Mouse (Mus musculus) stomach, embryonic 14.5 days (tissue): Measurements from ENCODE around the gene Dst. TPM values are rescaled to one million over a fixed set of nuclear protein-coding genes. Genes with fewer than 3 reads are reported as not detected.

Source experiments
- ATAC-seq: fragments of 200-750 bp; cut with Nextera tagmentation; 2 replicates; pipeline ENCODE4 v1.8.0; 2017; ENCODE audit warnings: low read depth, moderate TSS enrichment; ENCODE audit not compliant: insufficient number of reproducible peaks, insufficient read depth, low FRiP score
- H3K27ac ChIP-seq: fragments of 300-500 bp; sonication (generic); 2 replicates; pipeline ENCODE4 v1.5.1; 2014; ENCODE audit warnings: mild to moderate bottlenecking, low read length, moderate library complexity, mixed read lengths
- H3K27me3 ChIP-seq: fragments of 300-500 bp; sonication (generic); 2 replicates; pipeline ENCODE4 v1.6.1; 2014; ENCODE audit warnings: low read length, control low read depth, mixed read lengths; ENCODE audit not compliant: control insufficient read depth, insufficient read depth
- H3K36me3 ChIP-seq: fragments of 300-500 bp; sonication (generic); 2 replicates; pipeline ENCODE4 v1.6.1; 2014; ENCODE audit warnings: mild to moderate bottlenecking, control low read depth, low read length, moderate library complexity, mixed read lengths; ENCODE audit not compliant: control insufficient read depth, insufficient read depth
- H3K4me1 ChIP-seq: fragments of 300-500 bp; sonication (generic); 2 replicates; pipeline ENCODE4 v1.6.1; 2014; ENCODE audit warnings: low read length, control low read depth, mixed read lengths; ENCODE audit not compliant: control insufficient read depth, insufficient read depth
- H3K4me2 ChIP-seq: fragments of 300-500 bp; sonication (generic); replicated peaks from 2 replicates; pipeline ENCODE4 v1.6.1; 2014; ENCODE audit warnings: low read depth, low read length, control low read depth
- H3K4me3 ChIP-seq: fragments of 300-500 bp; sonication (generic); 2 replicates; pipeline ENCODE4 v1.5.1; 2014; ENCODE audit warnings: low read depth, low read length, control low read depth
- H3K9ac ChIP-seq: fragments of 300-500 bp; sonication (generic); replicated peaks from 2 replicates; pipeline ENCODE4 v1.6.1; 2014; ENCODE audit warnings: low read depth, mild to moderate bottlenecking, control low read depth, low read length, moderate library complexity, mixed read lengths
- H3K9me3 ChIP-seq: fragments of 300-500 bp; sonication (generic); 2 replicates; pipeline ENCODE4 v1.6.1; 2016; ENCODE audit warnings: low read depth, low read length, control low read depth; ENCODE audit not compliant: control insufficient read depth
- WGBS: fragments of 180-500 bp; shearing (Covaris S2); extraction: QIAGEN DNeasy Blood & Tissue Kit; methylation state at CpG from one replicate; pipeline ENCODE4 v1.1.7; 2014; 5-methylcytosine and 5-hydroxymethylcytosine counted together
- polyA plus RNA-seq: library from polyadenylated mRNA; unstranded; fragments of >200 nt; fragmentation: Nextera tagmentation; extraction: Ambion mirVana; gene quantifications from 2 replicates; pipeline ENCODE4 v1.2.1, GENCODE M21; 2014

Gene Dst
- polyA plus RNA-seq, 1 experiment from 2014 or later, result 42.0 TPM

- no peaks in the 10 kb centered on the region for H3K27me3 ChIP-seq
- no peak overlapping the region for H3K27ac ChIP-seq
- H3K9me3 ChIP-seq, result no peaks in the 10 kb centered on the region
- H3K4me3 ChIP-seq, result no peak overlapping the region
- 0 out of 2 replicates have a peak, but pooled peaks cover 5% of the 10 kb centered on the region for H3K4me1 ChIP-seq
- 73% methylated on average over 9 of the region's 9 CpGs for WGBS
- no peak for ATAC-seq
- no peak overlapping the region for H3K4me2 ChIP-seq
- H3K9ac ChIP-seq, result no peak overlapping the region
- H3K36me3 ChIP-seq, result no peaks in the 10 kb centered on the region
Measured at GRCm38 (mm10) chr1:34129691-34130090, 221.7 kb downstream of the Dst start.

GRCm38 (mm10) chr1:34130804-34131203 lies 222.8 kb downstream of the Dst start:
- 90% methylated on average over 10 of the region's 10 CpGs for WGBS
- H3K27me3 ChIP-seq, result no peaks in the 10 kb centered on the region
- no peak for ATAC-seq

DNA sequence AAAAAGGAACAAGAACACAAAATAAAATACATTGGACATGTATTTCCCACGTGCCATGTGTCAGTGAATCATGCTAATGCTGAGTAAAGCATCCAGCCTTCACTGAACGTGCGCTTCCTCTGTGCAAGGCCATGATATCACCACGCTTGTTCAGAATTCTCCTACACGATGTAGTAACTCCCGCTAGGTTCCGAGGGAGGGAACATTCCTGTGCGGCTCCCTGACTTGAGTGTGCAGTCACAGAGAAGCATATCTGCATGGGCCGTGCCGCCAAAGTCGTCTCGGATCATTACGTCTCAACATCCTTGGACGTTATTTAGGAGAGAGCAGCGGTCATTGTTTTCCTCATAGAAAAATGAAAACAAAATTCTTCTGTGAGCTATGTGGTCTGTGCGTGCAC lies 224.8 kb downstream of the Dst start:
- Histone ChIP-seq H3K27me3 (no peaks in the 10 kb centered on the region), H3K27ac (no peak overlapping the region), H3K9me3 (no peaks in the 10 kb centered on the region), H3K4me2 (no peak overlapping the region), H3K36me3 (no peaks in the 10 kb centered on the region), H3K4me1 (0 out of 2 replicates have a peak, but pooled peaks cover 5% of the 10 kb centered on the region), H3K9ac (no peak overlapping the region), H3K4me3 (no peak overlapping the region)
- WGBS, result 80% methylated on average over 16 of the region's 16 CpGs
- ATAC-seq, result no peak

More at GRCm38 (mm10) chr1:34130804-34131203, 222.8 kb downstream of the Dst start:
- Histone ChIP-seq H3K4me1 (0 out of 2 replicates have a peak, but pooled peaks cover 5% of the 10 kb centered on the region), H3K4me2 (no peak overlapping the region), H3K9ac (no peak overlapping the region), H3K9me3 (no peaks in the 10 kb centered on the region), H3K4me3 (no peak overlapping the region), H3K27ac (no peak overlapping the region), H3K36me3 (no peaks in the 10 kb centered on the region)

- Histone ChIP-seq H3K4me1 (0 out of 2 replicates have a peak, but pooled peaks cover 5% of the 10 kb centered on the region), H3K4me3 (no peak overlapping the region), H3K27me3 (no peaks in the 10 kb centered on the region), H3K9me3 (no peaks in the 10 kb centered on the region), H3K27ac (no peak overlapping the region), H3K9ac (no peak overlapping the region), H3K36me3 (no peaks in the 10 kb centered on the region), H3K4me2 (no peak overlapping the region)
- WGBS, result 90% methylated on average over 3 of the region's 3 CpGs
- no peak for ATAC-seq
Measured at GRCm38 (mm10) chr1:34135535-34135934, 227.5 kb downstream of the Dst start.

- 72% methylated on average over 13 of the region's 13 CpGs for WGBS
- H3K36me3 ChIP-seq, result no peaks in the 10 kb centered on the region
- no peaks in the 10 kb centered on the region for H3K4me1 ChIP-seq
- H3K4me2 ChIP-seq, result no peak overlapping the region
- no peaks in the 10 kb centered on the region for H3K27me3 ChIP-seq
- H3K27ac ChIP-seq, result no peak overlapping the region
- H3K9me3 ChIP-seq, result no peaks in the 10 kb centered on the region
- no peak overlapping the region for H3K9ac ChIP-seq
- ATAC-seq, result no peak
- no peak overlapping the region for H3K4me3 ChIP-seq
Measured at GRCm38 (mm10) chr1:34139191-34139853, 231.3 kb downstream of the Dst start.

DNA sequence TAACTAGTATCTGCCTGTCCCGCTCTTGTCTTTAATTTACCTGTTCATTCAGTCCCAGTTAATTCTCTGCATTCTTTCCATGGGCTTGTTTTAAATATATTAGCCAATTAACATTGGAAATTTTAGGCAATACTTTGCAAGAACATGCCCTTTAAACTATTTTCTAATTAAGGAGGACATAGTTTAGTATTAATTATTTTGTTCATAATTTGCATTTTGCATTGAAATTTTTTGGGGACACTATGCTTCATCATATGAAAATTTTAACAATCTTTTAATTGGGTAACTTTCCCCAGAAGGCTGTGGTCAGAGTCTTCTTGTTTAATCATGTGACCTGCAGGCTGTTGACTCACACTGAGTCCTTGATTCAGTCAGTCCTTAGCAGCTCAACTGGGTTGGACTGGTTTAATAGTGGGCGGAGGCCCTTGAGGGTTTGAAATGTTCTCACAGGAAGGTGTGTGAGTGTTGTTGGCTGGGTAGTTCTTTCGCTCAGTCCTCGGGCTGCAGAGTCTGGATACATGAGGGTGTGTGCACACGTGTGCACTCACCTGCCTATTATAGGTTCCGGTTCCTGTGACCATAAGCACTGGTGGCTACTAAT lies 231.9 kb downstream of the Dst start:
- WGBS, result 60% methylated on average over 6 of the region's 6 CpGs
- H3K27me3 ChIP-seq, result no peaks in the 10 kb centered on the region
- H3K36me3 ChIP-seq, result no peaks in the 10 kb centered on the region
- no peak overlapping the region for H3K4me2 ChIP-seq
- no peak overlapping the region for H3K9ac ChIP-seq
- H3K9me3 ChIP-seq, result no peaks in the 10 kb centered on the region
- peak; percentile 75 for ATAC-seq
- no peak overlapping the region for H3K4me3 ChIP-seq
- no peaks in the 10 kb centered on the region for H3K4me1 ChIP-seq
- peak overlapping the region; percentile 44; the same call in 1 of the 2 replicates for H3K27ac ChIP-seq

GRCm38 (mm10) chr1:34140686-34141085 lies 232.7 kb downstream of the Dst start:
- Histone ChIP-seq H3K4me3 (no peak overlapping the region), H3K4me2 (no peak overlapping the region), H3K36me3 (no peaks in the 10 kb centered on the region), H3K9ac (no peak overlapping the region), H3K27ac (peak overlapping the region; percentile 44; the same call in 1 of the 2 replicates), H3K27me3 (no peaks in the 10 kb centered on the region), H3K4me1 (no peaks in the 10 kb centered on the region), H3K9me3 (no peaks in the 10 kb centered on the region)
- no peak for ATAC-seq
- 65% methylated on average over 3 of the region's 3 CpGs for WGBS

GRCm38 (mm10) chr1:34142951-34143580 lies 235.0 kb downstream of the Dst start:
- no peak overlapping the region for H3K4me2 ChIP-seq
- H3K27me3 ChIP-seq, result no peaks in the 10 kb centered on the region
- H3K4me1 ChIP-seq, result no peaks in the 10 kb centered on the region
- ATAC-seq, result no peak
- H3K4me3 ChIP-seq, result no peak overlapping the region
- H3K9me3 ChIP-seq, result no peaks in the 10 kb centered on the region
- no peak overlapping the region for H3K27ac ChIP-seq
- WGBS, result 43% methylated on average over 9 of the region's 9 CpGs
- no peak overlapping the region for H3K9ac ChIP-seq
- H3K36me3 ChIP-seq, result no peaks in the 10 kb centered on the region
